Mouse (Mus musculus): ENCODE results near the gene Slc17a4. TPM values are rescaled to one million over a fixed set of nuclear protein-coding genes. Genes with fewer than 3 reads are reported as not detected.

Slc17a4 gene
- polyA plus RNA-seq, 1 experiment from 2014 or later, result not detected

DNA sequence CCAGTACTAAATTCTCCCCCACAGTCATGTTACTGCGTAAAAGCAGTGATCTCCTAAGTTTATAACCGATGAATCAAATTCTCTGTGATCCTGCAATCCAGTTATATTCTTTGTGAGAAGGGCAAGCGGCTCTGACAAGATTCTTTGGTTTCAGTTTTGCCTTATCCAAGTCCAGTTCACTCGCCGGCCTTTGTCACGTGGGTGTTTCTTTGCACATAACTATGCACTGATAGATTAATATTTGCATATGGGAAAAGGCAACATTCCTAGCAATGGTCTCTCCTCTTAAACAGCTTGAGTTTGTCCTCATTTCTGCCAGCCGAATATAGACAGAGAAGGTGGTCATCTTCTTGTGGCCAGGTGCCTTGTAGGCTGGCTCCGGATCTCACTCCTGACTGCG lies 15.7 kb upstream of the Slc17a4 start:
- 97% methylated on average over 9 of the region's 9 CpGs for WGBS
- Histone ChIP-seq H3K9me3 (0 out of 2 replicates have a peak, but pooled peaks cover 3% of the 10 kb centered on the region), H3K36me3 (no peaks in the 10 kb centered on the region), H3K4me2 (replicated peaks) (no peak overlapping the region), H3K27me3 (no peaks in the 10 kb centered on the region), H3K27ac (replicated peaks) (no peak overlapping the region), H3K4me3 (no peak overlapping the region), H3K9ac (replicated peaks) (no peak overlapping the region), H3K4me1 (no peaks in the 10 kb centered on the region)
- ATAC-seq (ENCODE audit: low FRiP score, low read depth), result no peak

DNA sequence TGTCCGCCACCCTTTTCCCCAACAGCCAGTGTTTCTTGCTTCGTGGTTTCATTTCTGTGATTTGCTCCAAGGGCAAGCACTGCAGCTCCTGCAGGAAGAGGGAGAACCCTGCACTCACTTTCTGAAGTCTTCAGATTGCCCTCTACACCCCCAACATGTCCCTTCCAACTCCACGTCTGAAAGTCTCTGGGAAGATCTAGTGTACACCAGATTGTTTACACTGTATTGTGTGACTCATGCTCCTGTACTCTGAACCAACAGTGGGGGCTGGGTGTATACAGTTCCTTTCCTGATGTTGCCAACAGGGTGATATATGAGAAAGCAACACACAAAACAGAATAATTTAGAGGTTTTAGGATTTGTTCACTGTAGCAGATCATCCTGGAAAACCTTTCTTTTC lies 13.8 kb upstream of the Slc17a4 start:
- Histone ChIP-seq H3K36me3 (no peaks in the 10 kb centered on the region), H3K27me3 (no peaks in the 10 kb centered on the region), H3K27ac (replicated peaks) (no peak overlapping the region), H3K4me3 (no peak overlapping the region), H3K9me3 (no peaks in the 10 kb centered on the region), H3K9ac (replicated peaks) (no peak overlapping the region), H3K4me1 (no peaks in the 10 kb centered on the region), H3K4me2 (replicated peaks) (no peak overlapping the region)
- WGBS, result 78% methylated on average over 3 of the region's 3 CpGs
- ATAC-seq (ENCODE audit: low FRiP score, low read depth), result no peak

DNA sequence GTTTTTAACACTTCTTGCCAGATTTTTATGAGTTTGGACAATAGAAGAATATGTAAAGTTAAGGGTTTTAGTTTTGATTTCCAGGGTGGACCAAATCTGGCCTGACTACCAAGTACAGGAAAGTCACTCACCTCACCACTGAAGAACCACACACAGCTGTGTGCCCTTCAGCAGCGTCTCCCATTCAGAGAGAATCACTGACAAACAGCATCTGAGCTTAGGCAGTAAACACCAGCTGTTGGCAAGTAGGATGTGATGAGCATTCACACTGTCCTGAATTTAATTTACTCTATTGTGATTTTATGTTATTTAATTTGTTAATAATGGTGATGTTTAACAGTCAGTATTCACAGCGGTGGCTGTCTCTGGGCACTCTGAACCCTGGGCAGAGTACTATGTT lies 11.0 kb upstream of the Slc17a4 start:
- no peaks in the 10 kb centered on the region for H3K36me3 ChIP-seq
- no peaks in the 10 kb centered on the region for H3K4me1 ChIP-seq
- WGBS, result 73% methylated on average over 2 of the region's 2 CpGs

DNA sequence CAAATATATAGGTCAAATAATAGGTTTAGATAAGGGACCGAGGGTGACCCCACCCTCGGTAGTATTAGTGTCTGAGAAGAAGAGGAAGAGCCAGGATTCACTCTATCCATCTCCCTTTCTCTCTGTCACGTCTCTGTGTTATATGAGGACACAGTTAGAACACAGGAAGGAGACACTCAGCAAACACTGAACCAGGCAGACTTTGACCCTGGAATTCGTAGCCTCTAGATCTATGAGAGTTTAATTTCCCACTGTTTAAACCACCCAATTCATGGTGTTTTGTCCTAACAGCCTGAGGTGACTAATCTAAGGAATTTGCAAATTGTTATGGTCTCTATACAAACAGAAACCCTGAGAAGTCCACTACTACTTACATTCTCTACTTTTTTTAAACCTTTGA lies 2.9 kb upstream of the Slc17a4 start:
- no peaks in the 10 kb centered on the region for H3K27me3 ChIP-seq
- no peaks in the 10 kb centered on the region for H3K36me3 ChIP-seq
- WGBS, result 78% methylated on average over 4 of the region's 4 CpGs
- H3K4me3 ChIP-seq, result no peak overlapping the region
- no peaks in the 10 kb centered on the region for H3K4me1 ChIP-seq
- no peak overlapping the region for H3K9ac ChIP-seq (replicated peaks)
- no peak overlapping the region for H3K4me2 ChIP-seq (replicated peaks)
- no peak overlapping the region for H3K27ac ChIP-seq (replicated peaks)
- H3K9me3 ChIP-seq, result no peaks in the 10 kb centered on the region
- no peak for ATAC-seq (ENCODE audit: low FRiP score, low read depth)

More for the DNA sequence above, 11.0 kb upstream of the Slc17a4 start:
- no peak overlapping the region for H3K9ac ChIP-seq (replicated peaks)
- no peaks in the 10 kb centered on the region for H3K27me3 ChIP-seq
- ATAC-seq (ENCODE audit: low FRiP score, low read depth), result no peak
- no peak overlapping the region for H3K27ac ChIP-seq (replicated peaks)
- H3K4me3 ChIP-seq, result no peak overlapping the region
- no peak overlapping the region for H3K4me2 ChIP-seq (replicated peaks)
- no peaks in the 10 kb centered on the region for H3K9me3 ChIP-seq

DNA sequence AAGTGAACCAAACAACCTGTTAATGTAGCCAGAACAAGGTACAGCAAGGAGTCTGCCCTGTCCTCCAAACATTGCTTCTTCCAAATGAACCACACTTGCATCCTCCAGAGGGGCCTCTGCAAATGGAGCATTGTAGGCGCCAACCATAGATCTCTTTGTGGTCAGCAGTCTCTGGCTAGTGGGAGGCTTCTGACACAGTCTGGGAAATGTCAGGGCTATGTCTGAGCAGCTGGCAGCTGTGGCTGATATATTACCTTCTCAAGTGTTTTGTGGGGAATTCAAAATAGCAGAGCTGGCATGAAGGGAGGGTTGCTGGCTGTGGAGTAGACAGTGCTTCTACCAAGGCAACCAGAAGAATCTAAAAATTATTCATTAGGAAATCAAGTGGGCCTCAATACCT lies 1.3 kb upstream of the Slc17a4 start:
- no peaks in the 10 kb centered on the region for H3K4me1 ChIP-seq
- H3K4me2 ChIP-seq (replicated peaks), result no peak overlapping the region
- H3K36me3 ChIP-seq, result no peaks in the 10 kb centered on the region
- ATAC-seq (ENCODE audit: low FRiP score, low read depth), result no peak
- no peaks in the 10 kb centered on the region for H3K27me3 ChIP-seq
- H3K9ac ChIP-seq (replicated peaks), result no peak overlapping the region
- WGBS, result 92% methylated on average over 1 of the region's 1 CpGs
- no peak overlapping the region for H3K4me3 ChIP-seq
- H3K9me3 ChIP-seq, result no peaks in the 10 kb centered on the region
- no peak overlapping the region for H3K27ac ChIP-seq (replicated peaks)

DNA sequence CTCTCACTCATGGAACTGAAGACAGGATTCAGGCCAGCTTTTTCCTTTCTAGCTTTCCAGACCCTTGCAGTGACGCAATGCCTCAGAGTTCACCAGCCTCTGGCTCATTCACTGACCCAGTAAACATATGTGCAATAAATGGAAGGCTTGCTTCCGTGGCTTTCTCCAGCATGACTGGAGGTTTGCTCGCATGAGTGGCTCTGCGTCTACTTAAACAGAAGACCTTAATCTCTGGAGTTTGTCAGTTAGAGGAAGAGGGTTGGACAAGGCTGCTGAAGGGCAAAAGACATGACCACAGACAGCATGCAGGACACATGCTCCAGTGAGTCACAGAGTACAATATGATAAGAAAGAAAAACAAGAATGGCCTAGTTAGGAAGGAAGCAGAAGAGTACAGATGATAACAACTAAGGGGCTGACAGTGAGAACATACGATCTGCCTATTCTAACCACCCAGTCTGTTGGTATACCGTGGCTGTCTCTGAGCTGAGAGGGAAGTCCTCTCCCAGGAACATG lies 960 bp downstream of the Slc17a4 start:
- Histone ChIP-seq H3K4me3 (no peak overlapping the region), H3K36me3 (no peaks in the 10 kb centered on the region), H3K4me2 (replicated peaks) (no peak overlapping the region), H3K9me3 (no peaks in the 10 kb centered on the region), H3K4me1 (no peaks in the 10 kb centered on the region), H3K27me3 (no peaks in the 10 kb centered on the region), H3K9ac (replicated peaks) (no peak overlapping the region), H3K27ac (replicated peaks) (no peak overlapping the region)
- 42% methylated on average over 6 of the region's 6 CpGs for WGBS
- no peak for ATAC-seq (ENCODE audit: low FRiP score, low read depth)

DNA sequence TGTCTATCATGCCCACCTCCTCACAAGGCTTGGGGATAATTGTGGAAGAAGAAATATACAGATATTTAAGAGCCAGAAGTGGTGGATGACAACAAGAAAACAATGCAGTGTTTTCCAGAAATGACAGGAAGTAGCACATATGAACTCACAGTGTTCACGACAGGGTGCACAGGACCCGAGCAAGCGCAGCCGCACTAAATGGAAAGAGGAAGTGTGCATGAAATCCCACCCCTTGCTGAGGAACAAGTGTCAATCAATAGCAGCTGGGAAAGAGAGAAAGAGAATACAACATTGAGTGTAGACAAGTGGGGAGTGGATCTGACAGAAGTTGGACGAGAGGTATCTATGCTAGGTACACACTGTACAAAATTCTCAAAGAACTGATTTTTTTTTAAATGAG lies 3.5 kb downstream of the Slc17a4 start:
- Histone ChIP-seq H3K27ac (replicated peaks) (no peak overlapping the region), H3K4me1 (no peaks in the 10 kb centered on the region), H3K4me3 (no peak overlapping the region), H3K9me3 (no peaks in the 10 kb centered on the region), H3K36me3 (no peaks in the 10 kb centered on the region), H3K9ac (replicated peaks) (no peak overlapping the region), H3K4me2 (replicated peaks) (no peak overlapping the region), H3K27me3 (no peaks in the 10 kb centered on the region)
- WGBS, result 90% methylated on average over 5 of the region's 5 CpGs
- ATAC-seq (ENCODE audit: low FRiP score, low read depth), result no peak

DNA sequence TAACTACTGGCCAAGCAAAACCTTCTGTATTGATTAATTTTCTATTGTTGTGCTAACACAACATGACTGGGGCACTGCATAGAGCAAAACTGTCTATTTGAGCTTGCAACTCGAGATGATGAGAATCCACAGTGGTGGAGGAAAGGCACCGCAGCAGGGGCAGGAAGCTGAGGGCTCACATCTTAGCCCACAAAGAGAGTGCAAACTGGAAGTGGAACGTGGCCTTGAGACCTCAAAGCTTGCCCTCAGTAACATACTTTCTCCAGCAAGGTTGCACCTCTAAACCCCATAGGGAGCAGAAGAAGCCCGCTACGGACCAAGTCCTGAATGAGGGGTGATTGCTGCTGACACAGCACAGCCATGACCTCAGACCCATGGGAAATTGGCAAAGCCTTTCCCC lies 4.7 kb downstream of the Slc17a4 start:
- Histone ChIP-seq H3K4me1 (no peaks in the 10 kb centered on the region), H3K27ac (replicated peaks) (no peak overlapping the region), H3K4me3 (no peak overlapping the region), H3K4me2 (replicated peaks) (no peak overlapping the region), H3K36me3 (no peaks in the 10 kb centered on the region), H3K27me3 (no peaks in the 10 kb centered on the region), H3K9ac (replicated peaks) (no peak overlapping the region), H3K9me3 (no peaks in the 10 kb centered on the region)
- ATAC-seq (ENCODE audit: low FRiP score, low read depth), result no peak
- WGBS, result 90% methylated on average over 5 of the region's 5 CpGs

DNA sequence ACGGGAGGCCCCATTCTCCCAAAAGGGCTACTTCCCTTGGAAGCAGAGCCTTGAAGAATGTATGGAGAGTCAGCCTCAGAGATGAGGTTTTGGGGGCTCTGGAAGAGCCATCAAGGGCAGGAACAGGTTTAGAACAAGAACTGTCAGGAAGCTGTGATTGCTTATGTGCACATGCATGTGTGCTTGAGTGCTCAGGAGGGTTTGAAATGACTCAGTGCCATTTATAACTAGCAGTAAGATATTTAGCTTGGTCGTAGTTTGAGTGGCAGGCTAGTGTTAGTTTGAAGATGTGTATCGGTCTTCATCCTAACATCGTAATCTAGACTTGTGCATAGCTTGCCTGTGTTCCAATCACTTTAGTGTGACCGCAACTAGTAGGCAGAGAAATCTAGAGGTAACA lies 7.9 kb downstream of the Slc17a4 start:
- Histone ChIP-seq H3K27ac (replicated peaks) (no peak overlapping the region), H3K36me3 (no peaks in the 10 kb centered on the region), H3K4me2 (replicated peaks) (no peak overlapping the region), H3K4me1 (no peaks in the 10 kb centered on the region), H3K9me3 (no peaks in the 10 kb centered on the region), H3K27me3 (no peaks in the 10 kb centered on the region), H3K4me3 (no peak overlapping the region), H3K9ac (replicated peaks) (no peak overlapping the region)
- ATAC-seq (ENCODE audit: low FRiP score, low read depth), result no peak
- WGBS, result 93% methylated on average over 5 of the region's 5 CpGs

DNA sequence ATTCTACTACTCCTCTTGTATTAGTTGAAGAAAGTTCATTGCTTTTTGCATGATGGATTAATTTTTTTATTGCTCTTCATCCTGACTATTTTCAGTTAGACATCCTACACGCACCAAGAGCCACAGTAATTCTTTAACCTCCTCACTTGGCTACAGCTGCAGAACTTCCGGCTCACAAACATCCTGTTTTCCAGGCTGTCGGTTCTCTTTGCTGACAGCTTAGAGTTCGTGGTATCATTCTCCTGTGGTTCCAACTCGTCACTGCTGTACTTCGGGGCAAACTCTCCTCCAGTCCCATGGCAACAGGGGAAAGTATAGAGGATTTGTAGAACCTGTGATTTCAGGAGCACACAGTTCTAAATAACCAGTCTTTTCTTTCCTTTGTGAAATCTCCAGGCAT lies 16.6 kb downstream of the Slc17a4 start:
- ATAC-seq (ENCODE audit: low FRiP score, low read depth), result no peak

DNA sequence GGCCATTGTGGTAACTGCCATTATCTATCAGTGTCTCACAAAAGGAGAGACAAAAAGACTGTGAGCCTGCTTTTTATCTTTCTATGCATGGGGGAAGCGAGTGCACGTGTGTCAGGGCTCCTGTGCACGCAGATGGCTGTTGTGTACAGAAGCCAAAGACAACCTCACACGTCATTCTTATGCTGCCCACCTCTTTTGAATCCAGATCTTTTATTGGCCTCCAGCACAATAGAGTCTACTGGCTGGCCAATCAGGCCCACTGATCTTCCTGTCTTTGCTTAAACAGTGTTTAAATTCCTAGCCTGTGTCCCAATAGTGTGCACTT lies 21.6 kb downstream of the Slc17a4 start:
- Histone ChIP-seq H3K4me2 (replicated peaks) (peak overlapping the region; percentile 33), H3K27me3 (peaks cover 3% of the 10 kb centered on the region), H3K9ac (replicated peaks) (no peak overlapping the region), H3K9me3 (no peaks in the 10 kb centered on the region), H3K4me3 (no peak overlapping the region), H3K36me3 (no peaks in the 10 kb centered on the region), H3K4me1 (peaks cover 10% of the 10 kb centered on the region), H3K27ac (replicated peaks) (no peak overlapping the region)
- 20% methylated on average over 4 of the region's 4 CpGs for WGBS
- peak; percentile 93 for ATAC-seq (ENCODE audit: low FRiP score, low read depth)

More for the DNA sequence above, 16.6 kb downstream of the Slc17a4 start:
- no peaks in the 10 kb centered on the region for H3K9me3 ChIP-seq
- H3K4me3 ChIP-seq, result no peak overlapping the region
- no peak overlapping the region for H3K4me2 ChIP-seq (replicated peaks)
- no peaks in the 10 kb centered on the region; the same call in 1 of the 2 replicates for H3K27me3 ChIP-seq
- WGBS, result 56% methylated on average over 6 of the region's 6 CpGs
- H3K4me1 ChIP-seq, result peaks cover 2% of the 10 kb centered on the region; the same call in 1 of the 2 replicates
- H3K9ac ChIP-seq (replicated peaks), result no peak overlapping the region
- H3K36me3 ChIP-seq, result no peaks in the 10 kb centered on the region
- H3K27ac ChIP-seq (replicated peaks), result no peak overlapping the region

DNA sequence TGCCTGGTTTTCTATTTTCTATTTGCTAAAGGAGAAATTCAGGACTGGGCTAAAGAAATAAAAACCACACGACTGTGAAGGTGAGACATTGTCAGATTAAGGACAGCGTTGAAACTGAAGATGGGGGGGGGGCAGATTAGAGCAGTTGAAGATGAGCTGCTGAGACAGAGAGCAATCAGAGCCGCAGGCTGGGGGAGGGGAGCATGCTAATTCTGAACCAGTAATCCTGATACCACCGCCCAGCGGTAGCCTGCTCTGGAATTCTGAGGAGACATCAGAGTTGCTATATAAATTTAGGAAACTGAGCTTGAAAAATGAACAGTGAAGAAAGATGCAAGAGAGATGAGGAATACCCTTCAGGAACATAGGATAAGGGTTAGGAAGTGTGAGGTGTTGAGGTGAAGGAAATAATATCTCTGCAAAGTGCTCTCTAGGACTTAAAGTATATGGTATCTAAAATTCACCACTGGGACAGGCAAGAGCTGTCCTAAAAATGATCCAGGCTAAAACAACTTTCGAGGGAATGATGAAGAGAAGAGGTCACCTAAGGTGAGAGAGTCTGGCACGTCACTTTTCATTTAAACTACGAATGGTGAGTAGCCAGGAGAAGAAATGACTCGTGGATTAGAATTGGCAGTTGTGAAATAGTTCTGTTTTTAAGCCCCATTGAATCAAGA lies 22.1 kb downstream of the Slc17a4 start:
- WGBS, result 8% methylated on average over 9 of the region's 9 CpGs
- Histone ChIP-seq H3K36me3 (no peaks in the 10 kb centered on the region), H3K4me3 (no peak overlapping the region), H3K4me1 (peaks cover 10% of the 10 kb centered on the region), H3K27me3 (peaks cover 3% of the 10 kb centered on the region), H3K9me3 (no peaks in the 10 kb centered on the region), H3K9ac (replicated peaks) (no peak overlapping the region), H3K4me2 (replicated peaks) (peak overlapping the region; percentile 33), H3K27ac (replicated peaks) (no peak overlapping the region)
- ATAC-seq (ENCODE audit: low FRiP score, low read depth), result peak; percentile 52; the same call in 1 of the 2 replicates
